Mouse (Mus musculus) heart, embryonic 14.5 days (tissue): Measurements from ENCODE around the gene Pde3a. TPM values are rescaled to one million over a fixed set of nuclear protein-coding genes. Genes with fewer than 3 reads are reported as not detected.
A peak's percentile ranks its signal among the peaks of the same experiment; 100 is the strongest.

Source experiments
- ATAC-seq: fragments of 200-750 bp; cut with Nextera tagmentation; 2 replicates; pipeline ENCODE4 v1.8.0; 2017; ENCODE audit warnings: low read depth, moderate TSS enrichment; ENCODE audit not compliant: insufficient number of reproducible peaks, insufficient read depth, low FRiP score
- H3K27ac ChIP-seq, 2 experiments: fragments of 200-500 bp in 1 of 2; fragments of 300-500 bp in 1 of 2; sonication (generic) in 1 of 2; replicated peaks in 1 of 2; 2 replicates each; pipeline ENCODE4 v1.5.1; 2012 to 2014; ENCODE audit warnings: low read depth in 2 of 2, low read length in 2 of 2, control low read depth in 1 of 2, mild to moderate bottlenecking in 1 of 2, mixed read lengths in 1 of 2; ENCODE audit not compliant: control insufficient read depth in 1 of 2, insufficient read depth in 1 of 2
- H3K27me3 ChIP-seq: fragments of 300-500 bp; sonication (generic); 2 replicates; pipeline ENCODE4 v1.6.1; 2014; ENCODE audit warnings: mild to moderate bottlenecking, low read length, control low read depth; ENCODE audit not compliant: control insufficient read depth, insufficient read depth
- H3K36me3 ChIP-seq: fragments of 300-500 bp; sonication (generic); 2 replicates; pipeline ENCODE4 v1.6.1; 2014; ENCODE audit warnings: mild to moderate bottlenecking, control low read depth, low read length, mixed read lengths; ENCODE audit not compliant: control insufficient read depth, insufficient read depth
- H3K4me1 ChIP-seq, 2 experiments: fragments of 200-500 bp in 1 of 2; fragments of 300-500 bp in 1 of 2; sonication (generic) in 1 of 2; 2 replicates each; pipeline ENCODE4 v1.6.1; 2012 to 2014; ENCODE audit warnings: low read length in 2 of 2, control low read depth in 1 of 2, mixed read lengths in 1 of 2; ENCODE audit not compliant: control insufficient read depth in 2 of 2, insufficient read depth in 2 of 2
- H3K4me2 ChIP-seq: fragments of 300-500 bp; sonication (generic); 2 replicates; pipeline ENCODE4 v1.6.1; 2014; ENCODE audit warnings: mild to moderate bottlenecking, low read length
- H3K4me3 ChIP-seq, 2 experiments: fragments of 200-500 bp in 1 of 2; fragments of 300-500 bp in 1 of 2; sonication (generic) in 1 of 2; 2 replicates each; pipeline ENCODE4 v1.5.1; 2012 to 2014; ENCODE audit warnings: low read length in 2 of 2, mild to moderate bottlenecking in 2 of 2, control low read depth in 1 of 2, low read depth in 1 of 2, moderate library complexity in 1 of 2; ENCODE audit not compliant: control insufficient read depth in 1 of 2, insufficient read depth in 1 of 2
- H3K9ac ChIP-seq: fragments of 300-500 bp; sonication (generic); 2 replicates; pipeline ENCODE4 v1.6.1; 2014; ENCODE audit warnings: mild to moderate bottlenecking, low read length
- H3K9me3 ChIP-seq: fragments of 300-500 bp; sonication (generic); 2 replicates; pipeline ENCODE4 v1.6.1; 2016; ENCODE audit warnings: low read length, control low read depth; ENCODE audit not compliant: control insufficient read depth
- WGBS: fragments of 180-500 bp; shearing (Covaris S2); extraction: QIAGEN DNeasy Blood & Tissue Kit; methylation state at CpG from one replicate; pipeline ENCODE4 v1.1.7; 2014; 5-methylcytosine and 5-hydroxymethylcytosine counted together
- polyA plus RNA-seq: library from polyadenylated mRNA; unstranded; fragments of >200 nt; fragmentation: Nextera tagmentation; extraction: Ambion mirVana; gene quantifications from 2 replicates; pipeline ENCODE4 v1.2.1, GENCODE M21; 2014

The Pde3a gene
- polyA plus RNA-seq, 1 experiment from 2014 or later: 14.7 TPM

GRCm38 (mm10) chr6:141308451-141308850 lies 59.4 kb downstream of the Pde3a start:
- ATAC-seq: no peak
- Histone ChIP-seq H3K36me3 (no peaks in the 10 kb centered on the region), H3K9ac (no peak overlapping the region), H3K27me3 (no peaks in the 10 kb centered on the region), H3K4me3 (no peak overlapping the region), H3K4me1 (peaks cover 3 to 17% of the 10 kb centered on the region in 2 experiments), H3K9me3 (no peaks in the 10 kb centered on the region), H3K4me2 (no peak overlapping the region), H3K27ac (no peak overlapping the region)
- WGBS: 63% methylated on average over 2 of the region's 2 CpGs

GRCm38 (mm10) chr6:141309872-141310271 lies 60.8 kb downstream of the Pde3a start:
- no peak overlapping the region for H3K4me2 ChIP-seq
- H3K9me3 ChIP-seq: no peaks in the 10 kb centered on the region
- H3K4me3 ChIP-seq: no peak overlapping the region
- no peaks in the 10 kb centered on the region for H3K36me3 ChIP-seq
- WGBS: 35% methylated on average over 3 of the region's 3 CpGs
- H3K9ac ChIP-seq: no peak overlapping the region
- peaks cover 3 to 17% of the 10 kb centered on the region in 2 experiments for H3K4me1 ChIP-seq
- ATAC-seq: no peak
- H3K27me3 ChIP-seq: no peaks in the 10 kb centered on the region
- no peak overlapping the region; a peak in 1 of 4 replicates for H3K27ac ChIP-seq

DNA sequence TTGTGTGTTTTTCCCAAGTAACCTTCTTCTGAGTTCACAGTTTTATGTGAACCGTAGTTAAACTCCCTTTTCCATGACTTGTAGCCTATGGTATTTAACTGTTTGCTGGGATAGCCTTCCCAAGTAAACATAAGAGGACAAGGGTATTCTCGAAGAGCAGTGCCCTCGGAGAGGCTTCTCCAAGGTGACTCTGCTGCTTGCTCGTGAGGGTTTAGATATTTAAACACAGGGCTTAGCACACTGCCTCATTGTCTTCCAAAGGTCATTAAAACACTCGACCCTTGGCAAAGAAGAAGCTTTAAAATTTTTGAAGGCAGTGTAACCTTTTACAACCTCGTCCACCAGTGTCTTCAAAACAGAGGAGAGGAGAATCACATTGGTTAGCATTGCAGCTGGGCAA lies 61.3 kb downstream of the Pde3a start:
- Histone ChIP-seq H3K9ac (no peak overlapping the region), H3K36me3 (no peaks in the 10 kb centered on the region), H3K4me3 (no peak overlapping the region), H3K9me3 (no peaks in the 10 kb centered on the region), H3K4me2 (no peak overlapping the region), H3K27ac (no peak overlapping the region; a peak in 2 of 4 replicates), H3K27me3 (no peaks in the 10 kb centered on the region), H3K4me1 (peaks cover 3 to 17% of the 10 kb centered on the region in 2 experiments)
- WGBS: 37% methylated on average over 6 of the region's 6 CpGs
- no peak for ATAC-seq

- ATAC-seq: no peak
- H3K36me3 ChIP-seq: no peaks in the 10 kb centered on the region
- no peaks in the 10 kb centered on the region for H3K9me3 ChIP-seq
- WGBS: 71% methylated on average over 6 of the region's 6 CpGs
- H3K4me3 ChIP-seq: no peak overlapping the region
- H3K27me3 ChIP-seq: no peaks in the 10 kb centered on the region
- H3K4me2 ChIP-seq: no peak overlapping the region
- H3K9ac ChIP-seq: no peak overlapping the region
- peaks cover 3 to 17% of the 10 kb centered on the region in 2 experiments; a peak in 3 of 4 replicates for H3K4me1 ChIP-seq
- H3K27ac ChIP-seq: no peak overlapping the region; a peak in 1 of 4 replicates
Observed at GRCm38 (mm10) chr6:141311615-141312014, 62.5 kb downstream of the Pde3a start.

DNA sequence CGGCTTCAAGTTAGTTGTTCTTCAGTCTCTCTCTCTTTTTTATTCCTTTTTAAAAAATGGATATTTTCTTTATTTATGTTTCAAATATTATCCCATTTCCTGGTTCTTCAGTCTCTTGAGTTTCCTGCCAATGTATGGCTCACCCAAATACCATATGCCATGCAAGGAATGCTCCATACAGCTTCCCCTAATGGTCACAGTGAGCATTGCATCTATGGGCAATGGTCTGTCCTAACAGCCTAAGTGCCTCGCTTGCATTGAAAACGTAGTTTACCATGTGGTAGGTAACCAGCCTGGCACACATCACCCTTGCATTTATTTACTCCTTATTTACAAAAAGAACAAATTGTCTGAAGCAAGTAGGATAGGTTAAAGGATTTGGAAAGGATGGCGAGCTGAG lies 64.0 kb downstream of the Pde3a start:
- no peak overlapping the region for H3K4me3 ChIP-seq
- H3K27ac ChIP-seq: no peak overlapping the region
- no peak overlapping the region for H3K9ac ChIP-seq
- ATAC-seq: no peak
- H3K4me2 ChIP-seq: no peak overlapping the region
- no peaks in the 10 kb centered on the region for H3K36me3 ChIP-seq
- WGBS: 88% methylated on average over 4 of the region's 4 CpGs
- H3K4me1 ChIP-seq: peaks cover 0 to 10% of the 10 kb centered on the region in 2 experiments; a peak in 2 of 4 replicates
- no peaks in the 10 kb centered on the region for H3K27me3 ChIP-seq
- H3K9me3 ChIP-seq: no peaks in the 10 kb centered on the region

- Histone ChIP-seq H3K9ac (no peak overlapping the region), H3K4me2 (no peak overlapping the region), H3K27ac (no peak overlapping the region), H3K36me3 (no peaks in the 10 kb centered on the region), H3K4me3 (no peak overlapping the region), H3K9me3 (no peaks in the 10 kb centered on the region), H3K4me1 (peaks cover 7 to 21% of the 10 kb centered on the region in 2 experiments), H3K27me3 (no peaks in the 10 kb centered on the region)
- ATAC-seq: no peak
- WGBS: 83% methylated on average over 3 of the region's 3 CpGs
Observed at GRCm38 (mm10) chr6:141318440-141318839, 69.4 kb downstream of the Pde3a start.

- no peak overlapping the region for H3K4me3 ChIP-seq
- WGBS: 52% methylated on average over 3 of the region's 3 CpGs
- no peak overlapping the region for H3K4me2 ChIP-seq
- no peak overlapping the region for H3K27ac ChIP-seq
- no peaks in the 10 kb centered on the region for H3K9me3 ChIP-seq
- peaks cover 7 to 21% of the 10 kb centered on the region in 2 experiments for H3K4me1 ChIP-seq
- H3K27me3 ChIP-seq: no peaks in the 10 kb centered on the region
- H3K9ac ChIP-seq: no peak overlapping the region
- ATAC-seq: 0 out of 2 replicates have a peak, but pooled peaks have one; percentile 26
- no peaks in the 10 kb centered on the region for H3K36me3 ChIP-seq
Observed at GRCm38 (mm10) chr6:141321253-141321652, 72.2 kb downstream of the Pde3a start.

GRCm38 (mm10) chr6:141322961-141323360 lies 73.9 kb downstream of the Pde3a start:
- Histone ChIP-seq H3K9me3 (no peaks in the 10 kb centered on the region), H3K36me3 (no peaks in the 10 kb centered on the region), H3K4me1 (peaks cover 7 to 21% of the 10 kb centered on the region in 2 experiments), H3K27me3 (no peaks in the 10 kb centered on the region), H3K4me3 (no peak overlapping the region), H3K9ac (no peak overlapping the region), H3K27ac (no peak overlapping the region), H3K4me2 (no peak overlapping the region)
- WGBS: 55% methylated on average over 4 of the region's 4 CpGs
- no peak for ATAC-seq
